Mouse (Mus musculus) lung, adult 18-20 months (tissue): ENCODE measurements around the gene Stmn1.

ENCODE experiments used
- DNase-seq, 2 experiments: peaks; one replicate each; pipeline ENCODE4 v3.0.0; 2022; ENCODE audit warnings: mixed read lengths in 2 of 2

Gene Stmn1

DNA sequence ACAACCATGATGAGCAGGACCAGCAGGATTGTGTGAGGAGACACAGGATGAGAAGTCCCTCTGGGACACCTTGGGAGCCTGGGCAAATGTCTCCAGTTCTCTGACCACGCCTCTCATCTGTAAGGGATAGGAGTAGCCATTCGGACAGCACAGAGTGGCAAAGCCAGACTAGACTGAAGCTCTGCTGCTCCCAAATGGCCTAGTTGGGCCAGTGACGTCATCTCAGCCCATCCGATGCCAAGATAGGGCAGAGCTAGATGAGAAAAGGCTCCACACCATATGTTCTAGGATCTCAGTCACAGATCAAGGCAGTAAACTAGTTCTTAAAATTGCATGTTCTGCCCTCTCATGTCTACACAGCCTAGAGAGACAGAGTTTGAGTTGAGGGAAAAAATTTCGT is 9.3 kb upstream of the Stmn1 start:
- DNase-seq = no peak

DNA sequence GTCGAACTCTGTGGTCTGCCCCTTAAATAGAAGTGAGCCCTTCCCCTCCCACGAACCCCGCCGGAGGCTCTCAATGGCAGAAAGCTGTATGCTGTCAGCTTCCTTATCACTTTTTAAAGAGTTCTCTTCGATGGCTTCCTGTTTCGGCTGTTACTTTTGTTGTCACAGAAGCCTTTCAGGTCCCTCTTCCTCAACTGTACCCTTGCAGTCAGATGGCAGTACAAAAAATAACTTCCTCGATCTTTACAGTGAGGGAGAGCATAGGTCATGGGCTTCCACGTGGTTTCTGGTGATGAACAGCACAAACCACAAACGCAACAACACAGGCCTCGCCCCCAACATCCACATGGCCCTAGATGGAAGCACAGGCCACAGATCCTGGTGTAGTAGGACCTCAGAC is 7.8 kb upstream of the Stmn1 start:
- no peak for DNase-seq

GRCm38 (mm10) chr4:134461252-134461651 is 6.9 kb upstream of the Stmn1 start:
- DNase-seq = no peak

DNA sequence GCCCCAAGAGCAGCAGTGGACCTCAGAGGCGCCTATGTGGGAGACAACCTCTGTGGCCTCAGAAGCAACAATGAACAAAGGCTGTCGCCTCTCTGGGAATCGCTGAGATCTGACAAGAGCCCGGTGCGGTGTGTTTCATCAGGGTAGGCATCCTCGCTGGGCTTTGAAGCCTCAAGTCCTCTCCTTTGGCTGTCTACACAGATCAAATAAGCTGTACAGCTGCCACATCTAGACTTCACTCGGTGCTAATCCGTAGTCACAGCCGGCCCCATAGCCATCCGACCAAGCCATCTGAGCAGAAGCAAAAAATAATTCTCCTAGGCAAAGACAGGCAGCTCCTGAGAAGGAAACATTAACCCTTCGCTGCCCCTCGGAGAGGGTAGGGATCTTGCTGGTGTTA is 2.3 kb upstream of the Stmn1 start:
- no peak for DNase-seq

GRCm38 (mm10) chr4:134466381-134467262 is 1.5 kb upstream of the Stmn1 start:
- DNase-seq = no peak

GRCm38 (mm10) chr4:134467435-134468214 is 495 bp upstream of the Stmn1 start:
- peak; percentile 77 to 84 for DNase-seq

GRCm38 (mm10) chr4:134468578-134469266 is 602 bp downstream of the Stmn1 start:
- DNase-seq = peak; percentile 93 to 95

DNA sequence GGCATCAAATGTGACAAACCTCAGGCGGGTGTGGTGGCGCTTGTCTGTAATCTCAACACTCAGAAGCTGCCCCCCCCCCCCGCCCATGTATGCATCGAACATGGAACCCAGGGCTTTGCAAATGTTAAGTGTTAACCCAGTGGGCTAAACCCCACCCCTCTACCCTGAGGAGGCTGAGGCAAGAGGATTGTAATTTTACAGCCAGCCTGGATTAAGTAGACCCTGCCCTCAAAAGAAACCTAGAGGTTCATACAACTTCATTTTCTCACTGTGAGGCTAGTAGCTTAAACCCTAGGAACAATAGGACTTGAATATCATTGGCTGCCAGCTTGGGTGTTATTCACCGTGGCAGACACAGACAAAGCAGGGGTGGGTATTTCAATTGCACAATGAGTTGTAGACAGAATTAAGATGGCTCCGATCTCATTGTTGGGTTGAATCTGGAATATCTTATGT is 1.2 kb downstream of the Stmn1 start:
- DNase-seq = no peak

DNA sequence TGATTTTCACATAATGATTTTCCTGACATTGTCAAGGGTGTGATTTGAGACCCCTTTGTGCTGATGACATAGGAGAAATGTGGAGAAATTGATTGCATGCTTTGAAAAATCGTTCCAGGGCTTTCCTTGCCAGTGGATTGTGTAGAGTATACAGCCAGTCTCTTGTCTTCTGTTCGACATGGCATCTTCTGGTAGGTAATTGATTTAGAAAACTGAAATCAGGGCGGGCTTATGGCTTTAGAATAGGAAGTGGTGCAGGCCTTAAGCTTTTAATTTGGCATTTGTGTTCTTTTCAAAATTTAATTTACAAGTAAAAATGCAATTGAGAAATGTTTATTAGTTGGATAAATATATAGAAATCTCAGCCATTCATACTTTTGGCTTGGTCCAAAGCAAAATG is 1.9 kb downstream of the Stmn1 start:
- no peak for DNase-seq

- no peak for DNase-seq
Measured at GRCm38 (mm10) chr4:134471469-134471868, 3.3 kb downstream of the Stmn1 start.

GRCm38 (mm10) chr4:134473764-134474163 is 5.6 kb downstream of the Stmn1 start:
- DNase-seq = no peak

GRCm38 (mm10) chr4:134474240-134474639 is 6.1 kb downstream of the Stmn1 start:
- DNase-seq = no peak

GRCm38 (mm10) chr4:134476899-134477298 is 8.8 kb downstream of the Stmn1 start:
- DNase-seq = peak; percentile 57 to 62

GRCm38 (mm10) chr4:134478031-134478430 is 9.9 kb downstream of the Stmn1 start:
- peak; percentile 89 to 92 for DNase-seq

DNA sequence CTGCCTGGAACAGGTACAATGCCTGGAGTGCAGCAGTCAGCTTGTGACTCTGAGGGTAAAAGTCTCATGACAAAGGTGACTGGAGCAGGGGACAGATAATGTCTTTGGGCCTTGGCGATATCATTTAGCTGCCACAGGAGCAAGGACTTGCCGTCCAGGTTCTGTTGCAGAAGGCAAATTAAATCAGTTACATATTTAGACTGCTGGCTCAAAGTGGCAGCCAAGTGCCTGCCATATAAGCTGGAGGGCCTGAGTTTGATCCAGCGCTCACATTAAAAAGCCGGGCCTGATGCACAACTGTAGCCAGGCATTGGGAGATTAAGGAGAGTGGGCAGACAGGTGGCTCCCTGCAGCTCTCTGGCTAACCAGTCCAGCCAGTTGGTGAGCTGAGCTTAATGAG is 11.7 kb downstream of the Stmn1 start:
- no peak for DNase-seq

DNA sequence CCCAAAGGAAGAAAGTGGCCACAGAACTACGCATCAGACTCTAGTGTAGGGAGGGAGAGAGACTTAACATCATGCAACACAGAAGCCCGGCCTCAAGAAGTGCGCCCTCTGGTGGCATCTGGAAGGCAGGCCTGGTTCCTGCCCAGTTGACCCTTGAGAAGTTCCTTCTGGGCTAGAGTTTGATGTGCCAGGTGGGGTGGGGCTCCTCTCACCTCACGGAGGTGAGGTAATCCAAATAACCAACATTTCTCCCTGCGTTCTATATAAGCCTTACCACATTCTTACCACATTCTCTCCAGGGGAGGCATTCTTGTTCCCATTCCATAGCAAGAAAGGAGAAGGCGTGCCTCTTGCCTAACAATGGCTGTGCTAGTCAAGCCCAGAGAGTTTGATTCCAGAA is 12.7 kb downstream of the Stmn1 start:
- DNase-seq = peak; percentile 92 to 94

GRCm38 (mm10) chr4:134481270-134481669 is 13.2 kb downstream of the Stmn1 start:
- no peak for DNase-seq

DNA sequence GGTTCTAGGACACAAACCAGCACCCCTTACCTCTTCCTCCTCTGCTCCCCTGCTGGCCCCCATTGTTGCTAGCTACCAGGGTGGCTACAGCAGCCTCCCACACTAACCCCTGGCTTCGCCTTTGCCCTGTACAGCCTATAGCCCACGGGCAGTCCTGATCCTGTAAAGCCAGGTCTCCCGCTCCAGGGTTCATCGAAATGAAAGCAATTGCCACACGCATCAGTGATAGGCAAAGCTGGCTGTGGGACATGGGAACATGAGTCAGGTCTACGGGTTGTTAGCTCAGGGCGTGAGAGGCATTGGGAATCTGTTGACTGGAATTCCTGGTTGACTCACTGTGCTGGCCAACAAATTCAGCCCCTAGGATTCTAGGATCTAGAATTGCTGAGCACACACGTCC is 14.3 kb downstream of the Stmn1 start:
- DNase-seq = peak in 1 of 2 experiments; percentile 46

GRCm38 (mm10) chr4:134483078-134483688 is 15.1 kb downstream of the Stmn1 start:
- DNase-seq = no peak

DNA sequence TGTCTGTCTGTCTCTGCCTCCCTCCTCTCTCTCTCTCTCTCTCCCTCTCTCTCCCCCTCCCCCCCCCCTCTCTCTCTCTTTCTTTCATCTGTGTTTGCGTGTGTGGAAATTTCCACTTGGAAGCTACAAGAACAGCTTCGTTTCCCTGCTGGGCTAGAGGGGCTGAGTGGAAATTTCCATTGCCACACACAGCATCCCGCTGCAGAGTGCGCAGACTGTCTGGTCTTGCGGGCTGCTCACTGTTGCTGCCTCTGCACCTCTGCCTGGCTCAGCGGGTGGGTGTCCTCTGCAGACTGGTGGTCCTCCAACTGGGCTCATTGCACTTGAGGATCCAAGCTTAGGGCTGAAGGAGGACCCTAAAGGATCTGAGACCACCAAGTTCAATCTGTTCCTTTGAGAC is 15.6 kb downstream of the Stmn1 start:
- no peak for DNase-seq

DNA sequence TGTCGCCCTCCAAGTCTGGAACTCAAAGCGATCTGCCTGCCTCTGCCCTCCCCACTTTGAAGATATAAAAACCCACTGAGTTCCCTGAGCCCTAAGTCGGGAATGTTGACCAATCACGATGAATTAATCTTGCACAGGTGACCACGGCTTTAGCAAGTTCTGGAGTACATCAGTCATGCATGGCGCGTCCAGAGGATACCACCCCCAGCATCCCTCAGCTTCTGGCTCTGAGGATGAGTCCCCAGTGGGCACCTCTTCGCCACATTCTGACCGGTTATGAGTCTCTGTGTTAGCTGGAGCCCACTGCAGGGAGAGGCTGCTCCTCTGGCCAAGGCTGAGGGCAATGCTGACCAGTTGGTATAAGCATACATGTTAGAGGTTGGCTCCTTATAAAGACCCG is 16.1 kb downstream of the Stmn1 start:
- DNase-seq = no peak

GRCm38 (mm10) chr4:134485151-134485900 is 17.2 kb downstream of the Stmn1 start:
- DNase-seq = no peak
